Mouse (Mus musculus) gastrocnemius, postnatal 25 days (tissue): ENCODE results near the gene Ppp4r1. TPM values are rescaled to one million over a fixed set of nuclear protein-coding genes. Genes with fewer than 3 reads are reported as not detected.
A peak's percentile ranks its signal among the peaks of the same experiment; 100 is the strongest.

ENCODE experiments used
- DNase-seq: peaks from one replicate; pipeline ENCODE4 v3.0.0; 2022
- long read RNA-seq, 2 experiments: library from polyadenylated mRNA; stranded (forward); transcript quantifications; one replicate each; pipeline ENCODE4 v2.0.0; 2021
- total RNA-seq, 2 experiments: library from RNA; stranded (reverse); gene quantifications; 1 replicate in 1 of 2; 2 replicates in 1 of 2; pipeline ENCODE4 v1.2.3; 2021

Ppp4r1 gene
- 10 to 100 TPM; 19.9 to 24.3 TPM for total RNA-seq
- long read RNA-seq, experiment 1, partial matches to known transcripts = 2 of 6 reads
- long read RNA-seq, experiment 1, other reads (novel, unspliced or antisense) = 4 of 6 reads
- long read RNA-seq, experiment 2, partial matches to known transcripts = 2 of 13 reads
- long read RNA-seq, experiment 2, other reads (novel, unspliced or antisense) = 8 of 13 reads

GRCm38 (mm10) chr17:65782551-65783141 lies at the start of gene Ppp4r1:
Gene Ppp4r1, plus strand, starts transcription at chr17:65782573.
- peak; percentile 85 for DNase-seq

GRCm38 (mm10) chr17:65732666-65733065 lies 49.7 kb upstream of the Ppp4r1 start:
- no peak for DNase-seq

- DNase-seq = no peak
These were observed 47.3 kb upstream of the Ppp4r1 start for GRCm38 (mm10) chr17:65735088-65735487.

- DNase-seq = no peak
These were observed 45.2 kb upstream of the Ppp4r1 start for GRCm38 (mm10) chr17:65737175-65737574.

- DNase-seq = no peak
These were observed 44.8 kb upstream of the Ppp4r1 start for GRCm38 (mm10) chr17:65737622-65738021.

GRCm38 (mm10) chr17:65739874-65740725 lies 42.3 kb upstream of the Ppp4r1 start:
- no peak for DNase-seq

GRCm38 (mm10) chr17:65741565-65741964 lies 40.8 kb upstream of the Ppp4r1 start:
- DNase-seq = no peak

GRCm38 (mm10) chr17:65742245-65742905 lies 40.0 kb upstream of the Ppp4r1 start:
- DNase-seq = no peak

GRCm38 (mm10) chr17:65742969-65743368 lies 39.4 kb upstream of the Ppp4r1 start:
- no peak for DNase-seq

- DNase-seq = no peak
These were observed 38.6 kb upstream of the Ppp4r1 start for GRCm38 (mm10) chr17:65743664-65744330.

GRCm38 (mm10) chr17:65746314-65746713 lies 36.1 kb upstream of the Ppp4r1 start:
- DNase-seq = no peak

GRCm38 (mm10) chr17:65748997-65749396 lies 33.4 kb upstream of the Ppp4r1 start:
- DNase-seq = no peak

GRCm38 (mm10) chr17:65749803-65750202 lies 32.6 kb upstream of the Ppp4r1 start:
- DNase-seq = no peak

- no peak for DNase-seq
These were observed 32.1 kb upstream of the Ppp4r1 start for GRCm38 (mm10) chr17:65750301-65750700.

GRCm38 (mm10) chr17:65753130-65753529 lies 29.2 kb upstream of the Ppp4r1 start:
- DNase-seq = no peak

GRCm38 (mm10) chr17:65755857-65756256 lies 26.5 kb upstream of the Ppp4r1 start:
- no peak for DNase-seq

- no peak for DNase-seq
These were observed 25.2 kb upstream of the Ppp4r1 start for GRCm38 (mm10) chr17:65757150-65757549.

GRCm38 (mm10) chr17:65763221-65763620 lies 19.2 kb upstream of the Ppp4r1 start:
- no peak for DNase-seq

GRCm38 (mm10) chr17:65768486-65768885 lies 13.9 kb upstream of the Ppp4r1 start:
- DNase-seq = no peak

GRCm38 (mm10) chr17:65770982-65771915 lies 11.1 kb upstream of the Ppp4r1 start:
- no peak for DNase-seq
